In genomic region chr14:118362931-118363330, GRCm38 (mm10) we compare ENCODE assay signal across 15 mouse cellular contexts.
DNase-seq lines count a peak whose midpoint lies in the region; ATAC-seq and TF ChIP-seq lines count a peak whose summit lies in the region.
"Had no signal": no experiment of that assay in that cellular context is flagged by ENCODE, and none has a peak within 500 bp of the region (broad histone marks: within the 10 kb centered on the region; RNA-seq: fewer than 3 reads in every experiment).

No protein-coding gene starts in this region.

- no peak for ATAC-seq in midbrain, embryonic 14.5 days (ENCODE audit: low FRiP score, low TSS enrichment)
- ATAC-seq in midbrain, embryonic 11.5 days (ENCODE audit: low FRiP score) = no peak
- 0 out of 2 replicates have a peak, but pooled peaks have one; percentile 21 for ATAC-seq in hindbrain, embryonic 15.5 days (ENCODE audit: low FRiP score, low read depth)
- ATAC-seq in neural tube, embryonic 13.5 days (ENCODE audit: low read depth) = peak; percentile 38; the same call in 1 of the 2 replicates
- no peak for ATAC-seq in CD4-positive, CD25-positive, alpha-beta regulatory T cell, adult 4 months

- H3K36me3 ChIP-seq in midbrain, embryonic 14.5 days (ENCODE audit: control insufficient read depth, insufficient read depth, low read length) = no peaks in the 10 kb centered on the region
- no peaks in the 10 kb centered on the region for H3K36me3 ChIP-seq in midbrain, embryonic 11.5 days (ENCODE audit: control insufficient read depth, insufficient read depth, low read length)
- no peaks in the 10 kb centered on the region for H3K36me3 ChIP-seq in hindbrain, embryonic 15.5 days
- no peaks in the 10 kb centered on the region for H3K36me3 ChIP-seq in neural tube, embryonic 13.5 days

- intact Hi-C loops in heart, postnatal 36 days (cut with DNase I) = no loop called here

- no peak for TF ChIP-seq CTCF in lung, adult 2 months (IDR thresholded peaks at IDR 0.05; ENCODE audit: insufficient read depth, low read length)

- H3K4me3 ChIP-seq in midbrain, embryonic 14.5 days (replicated peaks; ENCODE audit: low read depth, low read length) = no peak overlapping the region
- no peak overlapping the region for H3K4me3 ChIP-seq in midbrain, embryonic 11.5 days (ENCODE audit: low read depth, low read length)
- H3K4me3 ChIP-seq in hindbrain, embryonic 15.5 days = no peak overlapping the region
- H3K4me3 ChIP-seq in neural tube, embryonic 13.5 days = peak overlapping the region; percentile 17; the same call in 1 of the 2 replicates
- no peak overlapping the region for H3K4me3 ChIP-seq in lung, adult 2 months (replicated peaks; ENCODE audit: extremely low read depth, low read depth, low read length)
- H3K4me3 ChIP-seq: megakaryocyte, embryonic 14.5 days had no signal

- peak; percentile 40 for DNase-seq in heart, adult 11 months
- DNase-seq in heart, postnatal 36 days = no peak
- no peak for DNase-seq in midbrain, embryonic 14.5 days
- no peak for DNase-seq in midbrain, embryonic 11.5 days (ENCODE audit: low spot score, missing footprints)
- no peak for DNase-seq in lung, adult 2 months
- DNase-seq: adrenal gland, postnatal 36 days; cerebellum, postnatal 14 days; gastrocnemius, postnatal 25 days; thymus, adult 18-20 months had no signal

- TF ChIP-seq POLR2A in lung, adult 2 months (IDR thresholded peaks at IDR 0.05; ENCODE audit: borderline replicate concordance, extremely low read depth, low read depth, low read length) = no peak

- WGBS in midbrain, embryonic 14.5 days = 65% methylated on average over 11 of the region's 11 CpGs
- 85% methylated on average over 11 of the region's 11 CpGs for WGBS in midbrain, embryonic 11.5 days
- WGBS in hindbrain, embryonic 15.5 days = 50% methylated on average over 11 of the region's 11 CpGs
- WGBS in neural tube, embryonic 13.5 days = 26% methylated on average over 11 of the region's 11 CpGs
- 60% methylated on average over 11 of the region's 11 CpGs for WGBS in lung, adult 2 months

- H3K9me3 ChIP-seq in midbrain, embryonic 14.5 days (ENCODE audit: control insufficient read depth, low read length) = no peaks in the 10 kb centered on the region
- H3K9me3 ChIP-seq in midbrain, embryonic 11.5 days (ENCODE audit: control insufficient read depth, low read length) = no peaks in the 10 kb centered on the region
- H3K9me3 ChIP-seq in hindbrain, embryonic 15.5 days = no peaks in the 10 kb centered on the region
- H3K9me3 ChIP-seq in neural tube, embryonic 13.5 days = no peaks in the 10 kb centered on the region

- H3K27ac ChIP-seq in midbrain, embryonic 14.5 days (replicated peaks; ENCODE audit: low read depth, low read length) = no peak overlapping the region; the same call in 1 of the 2 replicates
- H3K27ac ChIP-seq in midbrain, embryonic 11.5 days (ENCODE audit: low read depth, low read length) = no peak overlapping the region
- no peak overlapping the region for H3K27ac ChIP-seq in hindbrain, embryonic 15.5 days (replicated peaks)
- H3K27ac ChIP-seq in neural tube, embryonic 13.5 days (replicated peaks) = peak overlapping the region; percentile 78

- no peaks in the 10 kb centered on the region for H3K4me1 ChIP-seq in midbrain, embryonic 14.5 days (ENCODE audit: control insufficient read depth, insufficient read depth, low read length)
- H3K4me1 ChIP-seq in midbrain, embryonic 11.5 days (ENCODE audit: control insufficient read depth, insufficient read depth, low read length) = peaks cover 8% of the 10 kb centered on the region
- peaks cover 13% of the 10 kb centered on the region; the same call in 1 of the 2 replicates for H3K4me1 ChIP-seq in hindbrain, embryonic 15.5 days (replicated peaks)
- H3K4me1 ChIP-seq in neural tube, embryonic 13.5 days (replicated peaks) = peaks cover 35% of the 10 kb centered on the region
- H3K4me1 ChIP-seq in lung, adult 2 months (ENCODE audit: control insufficient read depth, insufficient read depth, low read length) = no peaks in the 10 kb centered on the region
- H3K4me1 ChIP-seq: megakaryocyte, embryonic 14.5 days had no signal

- H3K4me2 ChIP-seq in midbrain, embryonic 14.5 days (ENCODE audit: low read length) = peak overlapping the region; percentile 29; the same call in 1 of the 2 replicates
- H3K4me2 ChIP-seq in midbrain, embryonic 11.5 days = no peak overlapping the region
- H3K4me2 ChIP-seq in hindbrain, embryonic 15.5 days = peak overlapping the region; percentile 44
- H3K4me2 ChIP-seq in neural tube, embryonic 13.5 days = peak overlapping the region; percentile 46
- H3K4me2 ChIP-seq: heart, embryonic 11.5 days; liver, embryonic 11.5 days had no signal

- no peaks in the 10 kb centered on the region for H3K27me3 ChIP-seq in midbrain, embryonic 14.5 days (ENCODE audit: control insufficient read depth, insufficient read depth, low read length)
- H3K27me3 ChIP-seq in midbrain, embryonic 11.5 days (ENCODE audit: control insufficient read depth, insufficient read depth, low read length) = no peaks in the 10 kb centered on the region
- H3K27me3 ChIP-seq in hindbrain, embryonic 15.5 days = no peaks in the 10 kb centered on the region
- H3K27me3 ChIP-seq in neural tube, embryonic 13.5 days = 0 out of 2 replicates have a peak, but pooled peaks cover 6% of the 10 kb centered on the region
- H3K27me3 ChIP-seq: megakaryocyte, embryonic 14.5 days had no signal

- no peak overlapping the region for H3K9ac ChIP-seq in midbrain, embryonic 14.5 days (replicated peaks; ENCODE audit: low read length)
- H3K9ac ChIP-seq in midbrain, embryonic 11.5 days (ENCODE audit: low read length) = no peak overlapping the region
- H3K9ac ChIP-seq in hindbrain, embryonic 15.5 days = no peak overlapping the region
- no peak overlapping the region for H3K9ac ChIP-seq in neural tube, embryonic 13.5 days

Comparison
In these comparisons a context has a peak if more than half of its experiments do, and no peak if none do; other contexts are left out.
1. ATAC-seq: peak in hindbrain, embryonic 15.5 days (single experiment) and neural tube, embryonic 13.5 days (single experiment); none in midbrain, embryonic 14.5 days (single experiment), midbrain, embryonic 11.5 days (single experiment) and CD4-positive, CD25-positive, alpha-beta regulatory T cell, adult 4 months (single experiment).